Mouse (Mus musculus) layer of hippocampus, adult 6 months (tissue): Measurements from ENCODE around the gene Mfsd4b3. TPM values are rescaled to one million over a fixed set of nuclear protein-coding genes. Genes with fewer than 3 reads are reported as not detected.

ENCODE experiments used
- long read RNA-seq, 2 experiments: library from polyadenylated mRNA; unstranded; transcript quantifications; one replicate each; pipeline ENCODE4 v2.0.0; 2019 to 2020
- polyA plus RNA-seq: library from polyadenylated mRNA; unstranded; fragments of <200 nt; fragmentation: Nextera tagmentation; gene quantifications from 2 replicates; pipeline ENCODE4 v1.2.3, GENCODE M21; 2021

Mfsd4b3 gene
- polyA plus RNA-seq, result 0.13 and 0.28 TPM in 2 replicates
- long read RNA-seq, experiment 1, partial matches to known transcripts, result 0 of 1 reads
- long read RNA-seq, experiment 1, other reads (novel, unspliced or antisense), result 1 of 1 reads
- long read RNA-seq, experiment 2, result 0 reads

DNA sequence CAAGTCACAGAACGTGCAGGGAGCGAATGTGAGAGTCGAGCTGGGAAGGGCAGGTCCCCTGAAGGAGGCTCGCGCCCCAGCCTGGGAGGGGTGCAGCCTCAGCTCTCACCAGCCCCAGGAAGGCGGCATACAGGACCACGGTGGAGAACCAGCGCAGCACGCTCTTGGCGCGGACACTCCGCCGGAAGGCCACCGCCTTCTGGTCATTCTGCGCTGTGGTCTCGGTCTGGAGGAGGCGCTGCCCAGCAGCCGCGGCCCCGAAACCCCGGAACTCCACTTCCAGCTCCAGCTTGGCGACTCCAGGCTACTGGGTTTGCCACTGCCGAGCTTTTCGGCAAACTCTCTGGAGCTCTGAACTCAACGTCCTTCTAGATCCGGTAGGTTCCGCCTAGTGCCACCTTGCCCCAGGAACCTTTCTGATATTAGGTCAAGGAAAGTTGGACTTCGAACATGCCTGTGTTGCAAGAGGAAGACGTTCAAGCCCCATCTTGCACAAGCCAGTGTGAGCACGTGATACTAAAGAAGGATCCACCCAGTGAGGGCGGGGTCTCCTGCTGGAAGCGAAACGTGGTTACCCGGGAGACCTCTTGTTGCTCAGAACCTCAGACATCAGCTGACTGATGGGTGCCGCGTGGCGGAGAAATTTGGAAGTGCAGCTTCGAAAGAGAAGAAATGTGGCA, at the start of gene Mfsd4b3:
Gene Mfsd4b3 (minus strand): TSS at position 393 of the 680 bp plus-strand sequence.

DNA sequence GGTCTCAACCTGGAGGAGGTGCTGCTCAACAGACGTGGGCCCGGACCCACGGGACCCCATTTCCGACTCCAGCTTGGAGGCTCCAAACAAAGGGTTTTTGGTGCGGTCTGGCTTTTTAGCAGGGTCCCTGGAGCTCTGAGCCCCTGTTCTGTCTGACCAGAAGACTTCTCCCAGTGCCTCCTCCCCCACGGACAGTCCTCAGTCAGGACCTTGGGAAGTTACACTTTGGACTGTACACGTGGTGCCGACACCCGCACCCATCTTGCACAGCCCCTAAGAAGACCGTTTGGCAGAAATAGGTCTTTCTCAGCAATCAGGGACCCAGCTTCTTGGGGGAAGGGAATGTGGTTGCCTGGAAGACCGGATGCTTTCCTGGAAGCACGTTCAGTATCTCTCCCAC, 26.5 kb upstream of the Mfsd4b3 start, which contains the start of gene Mfsd4b5:
Gene Mfsd4b5 (minus strand): TSS at position 181 of the 400 bp plus-strand sequence.

DNA sequence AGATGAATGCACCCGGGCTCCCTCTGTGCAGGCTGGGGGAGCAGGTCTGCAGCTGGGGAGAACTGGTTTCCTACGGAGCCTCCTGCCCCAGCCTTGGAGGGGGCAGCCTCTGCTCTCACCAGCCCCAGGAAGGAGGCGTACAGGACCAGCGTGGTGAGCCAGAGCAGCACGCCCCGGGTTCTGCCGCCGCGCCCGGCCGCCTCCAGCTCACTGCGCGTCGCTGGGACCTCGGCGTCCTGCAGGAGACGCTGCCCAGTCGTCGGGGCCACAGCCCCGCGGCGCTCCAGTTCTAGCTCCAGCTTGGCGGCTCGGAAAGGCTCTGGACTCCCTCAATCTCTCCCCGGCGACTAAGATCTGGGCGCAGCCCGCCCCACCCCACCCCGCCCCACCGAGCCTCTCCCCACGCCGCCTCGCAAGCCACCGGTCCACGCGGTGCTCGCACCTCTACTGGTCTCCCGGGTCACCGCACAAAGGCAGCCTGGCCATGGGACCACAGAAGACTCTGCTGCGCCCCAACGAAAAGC, 33.3 kb downstream of the Mfsd4b3 start, which contains the start of gene Mfsd4b2:
Gene Mfsd4b2 (minus strand): TSS at position 308 of the 524 bp plus-strand sequence.

DNA sequence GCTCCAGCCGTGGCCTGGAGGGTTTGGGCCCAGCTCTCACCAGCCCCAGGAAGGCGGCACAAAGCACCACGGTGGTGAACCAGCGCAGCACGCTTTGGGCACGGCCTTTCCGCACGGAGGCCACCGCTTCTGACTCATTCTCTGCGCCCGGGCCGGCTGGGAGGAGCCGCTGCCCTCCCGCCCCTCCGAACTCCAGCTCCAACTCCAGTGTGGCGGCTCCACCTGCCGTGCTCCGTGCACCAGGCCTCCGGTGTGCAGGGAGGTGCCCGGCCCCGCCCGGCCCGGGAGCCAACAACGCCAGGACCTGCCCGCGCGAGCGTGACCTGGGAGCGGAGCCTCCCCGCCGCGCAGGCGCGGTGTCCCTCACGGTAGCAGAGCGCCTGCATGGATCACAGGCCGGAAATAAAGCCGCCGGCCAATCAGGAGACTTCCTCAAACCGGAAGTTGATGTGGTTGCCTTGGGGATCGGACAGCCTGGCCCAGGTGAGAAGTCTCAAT, 61.0 kb downstream of the Mfsd4b3 start, which contains the start of gene Mfsd4b4:
Gene Mfsd4b4 (minus strand): TSS at position 365 of the 498 bp plus-strand sequence.

Other genes starting within 250 kb of the Mfsd4b3 start
- gene Rev3l, start 228.0 kb downstream of the Mfsd4b3 start, polyA plus RNA-seq, result 2.6 and 2.7 TPM in 2 replicates
- gene Mfsd4b4, start 60.9 kb downstream of the Mfsd4b3 start, polyA plus RNA-seq, result 2.8 TPM in 2 replicates
- gene Mfsd4b2, start 33.2 kb downstream of the Mfsd4b3 start, polyA plus RNA-seq, result not detected in 2 replicates
- gene Mfsd4b5, start 26.5 kb upstream of the Mfsd4b3 start, polyA plus RNA-seq, result 0.09 TPM in 2 replicates
- gene Mfsd4b1, start 65.1 kb upstream of the Mfsd4b3 start, polyA plus RNA-seq, result 0.34 and 0.74 TPM in 2 replicates
- gene Slc16a10, start 182.1 kb upstream of the Mfsd4b3 start, polyA plus RNA-seq, result 0.54 and 0.55 TPM in 2 replicates